Mouse (Mus musculus) heart, postnatal 0 days (tissue): ENCODE data around the gene Dlst.

Experiments
- CTCF ChIP-seq: IDR thresholded peaks from 2 replicates; pipeline ENCODE4 v1.5.1; 2016; ENCODE audit warnings: antibody characterized with exemption, control low read depth, low read depth
- EP300 ChIP-seq: IDR thresholded peaks from 2 replicates; pipeline ENCODE4 v1.6.1; 2016; ENCODE audit warnings: antibody characterized with exemption, low read depth

DNA sequence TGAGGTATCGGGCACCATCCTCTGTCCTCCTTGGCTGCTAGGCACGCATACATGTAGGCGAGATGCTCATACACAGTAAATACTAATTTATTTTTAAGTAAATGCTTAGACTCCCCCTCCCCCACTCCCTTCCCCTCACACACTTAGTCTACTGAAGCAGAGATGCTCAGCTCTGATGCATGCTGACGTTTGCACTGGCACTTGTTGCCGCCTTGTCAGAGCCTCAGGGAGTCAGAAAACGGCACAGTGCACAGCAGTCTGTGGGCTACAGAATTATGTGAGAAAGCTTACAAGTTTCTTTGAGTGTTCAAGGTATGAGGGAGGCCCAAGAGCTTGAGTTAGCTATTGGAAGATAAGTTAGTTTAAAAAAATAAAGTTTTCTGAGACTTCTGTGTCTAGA lies 20.7 kb downstream of the Dlst start:
- TF ChIP-seq EP300 (no peak), CTCF (no peak)
